Mouse (Mus musculus) CH12.LX (cell line): Measurements from ENCODE around the gene Syt11.

ENCODE experiments used
- CHD2 ChIP-seq: IDR thresholded peaks from 2 replicates; pipeline ENCODE4 v1.6.1; 2011; ENCODE audit warnings: low read length, improper control_type of control experiment
- CTCF ChIP-seq, 2 experiments: IDR thresholded peaks in 1 of 2; conservative IDR thresholded peaks in 1 of 2; 2 replicates each; pipeline ENCODE4 v1.5.1; 2011 to 2012; ENCODE audit warnings: low read depth in 2 of 2, low read length in 2 of 2, improper control_type of control experiment in 1 of 2, inconsistent platforms in 1 of 2, mild to moderate bottlenecking in 1 of 2, moderate library complexity in 1 of 2
- EP300 ChIP-seq: IDR thresholded peaks from 2 replicates; pipeline ENCODE4 v1.6.1; 2011; ENCODE audit warnings: low read length, improper control_type of control experiment
- ETS1 ChIP-seq: conservative IDR thresholded peaks from 2 replicates; pipeline ENCODE4 v1.6.1; 2012; ENCODE audit warnings: low read depth, mild to moderate bottlenecking, inconsistent platforms, low read length, improper control_type of control experiment, moderate library complexity
- HCFC1 ChIP-seq: IDR thresholded peaks from 2 replicates; pipeline ENCODE4 v1.6.1; 2012; ENCODE audit warnings: low read depth, mild to moderate bottlenecking, inconsistent platforms, low read length, improper control_type of control experiment
- MAFK ChIP-seq: IDR thresholded peaks from 2 replicates; pipeline ENCODE4 v1.6.1; 2011; ENCODE audit warnings: low read length, improper control_type of control experiment; ENCODE audit not compliant: insufficient replicate concordance
- MAZ ChIP-seq: IDR thresholded peaks from 2 replicates; pipeline ENCODE4 v1.6.1; 2012; ENCODE audit warnings: low read depth, mild to moderate bottlenecking, inconsistent platforms, low read length, improper control_type of control experiment, moderate library complexity
- POLR2A ChIP-seq: IDR thresholded peaks from 2 replicates; pipeline ENCODE4 v1.6.1; 2011; ENCODE audit warnings: low read depth, mild to moderate bottlenecking, improper control_type of control experiment, low read length
- SMC3 ChIP-seq: IDR thresholded peaks from 2 replicates; pipeline ENCODE4 v1.6.1; 2011; ENCODE audit warnings: low read depth, low read length, improper control_type of control experiment
- TBP ChIP-seq: conservative IDR thresholded peaks from 2 replicates; pipeline ENCODE4 v1.6.1; 2011; ENCODE audit warnings: low read depth, low read length, improper control_type of control experiment
- USF1 ChIP-seq: IDR thresholded peaks from 2 replicates; pipeline ENCODE4 v1.6.1; 2014; ENCODE audit warnings: low read depth, mild to moderate bottlenecking, inconsistent platforms, low read length, improper control_type of control experiment
- ZC3H11A ChIP-seq: IDR thresholded peaks from 2 replicates; pipeline ENCODE4 v1.6.1; 2012; ENCODE audit warnings: low read depth, mild to moderate bottlenecking, inconsistent platforms, low read length, improper control_type of control experiment
- ZNF384 ChIP-seq: IDR thresholded peaks from 2 replicates; pipeline ENCODE4 v1.6.1; 2012; ENCODE audit warnings: low read depth, low read length, improper control_type of control experiment, inconsistent platforms

GRCm38 (mm10) chr3:88754283-88754682 lies 20.7 kb downstream of the Syt11 start:
- peak in 1 of 2 experiments; percentile 81; a peak in 2 of 4 replicates for TF ChIP-seq CTCF (conservative IDR thresholded peaks at IDR 0.05 in 1 of 2, IDR thresholded peaks at IDR 0.05 in 1 of 2; ENCODE audit: low read depth in 2 of 2, low read length in 2 of 2)
- peak; percentile 73 for TF ChIP-seq SMC3
- TF ChIP-seq POLR2A: 0 out of 2 replicates have a peak, but pooled peaks have one; percentile 24
- TF ChIP-seq EP300: no peak
- peak; percentile 59 for TF ChIP-seq USF1
- no peak for TF ChIP-seq ZC3H11A
- 0 out of 2 replicates have a peak, but pooled peaks have one; percentile 45 for TF ChIP-seq MAZ
- TF ChIP-seq TBP: no peak
- no peak for TF ChIP-seq MAFK
- no peak for TF ChIP-seq HCFC1
- TF ChIP-seq ZNF384: no peak
- TF ChIP-seq ETS1: no peak
- no peak for TF ChIP-seq CHD2
